ENCODE assay signal across 34 mouse cellular contexts in the genomic region with DNA sequence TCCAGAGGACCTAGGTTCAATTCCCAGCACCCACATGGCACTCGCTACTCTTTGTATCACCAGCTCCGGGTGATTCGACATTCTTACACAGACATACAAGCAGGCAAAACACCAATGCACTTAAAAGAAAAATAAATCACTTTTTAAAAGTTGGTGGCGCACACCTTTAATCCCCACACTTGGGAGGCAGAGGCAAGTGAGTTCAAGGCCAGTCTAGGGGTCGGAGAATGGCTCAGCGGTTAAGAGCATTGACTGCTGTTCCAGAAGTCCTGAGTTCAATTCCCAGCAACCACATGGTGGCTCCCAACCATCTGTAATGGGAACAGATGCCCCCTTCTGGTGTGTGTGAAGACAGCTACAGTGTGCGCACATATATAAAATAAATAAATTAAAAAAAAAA.
"Had no signal": no experiment of that assay in that cellular context is flagged by ENCODE, and none has a peak within 500 bp of the region (broad histone marks: within the 10 kb centered on the region; RNA-seq: fewer than 3 reads in every experiment).

No protein-coding gene starts in this region.

- H3K4me3 ChIP-seq: heart, embryonic 12.5 days; heart, embryonic 13.5 days; heart, embryonic 15.5 days; hindbrain, embryonic 10.5 days; hindbrain, embryonic 12.5 days; hindbrain, embryonic 13.5 days; hindbrain, embryonic 15.5 days; intestine, embryonic 15.5 days; kidney, embryonic 15.5 days; layer of hippocampus, adult 2 months; left cerebral cortex, adult 2 months had no signal

- H3K27ac ChIP-seq: heart, embryonic 13.5 days; heart, embryonic 15.5 days; hindbrain, embryonic 10.5 days; hindbrain, embryonic 12.5 days; hindbrain, embryonic 13.5 days; hindbrain, embryonic 14.5 days; hindbrain, embryonic 15.5 days; hindbrain, postnatal 0 days; intestine, embryonic 15.5 days; kidney, embryonic 15.5 days; kidney, postnatal 0 days; layer of hippocampus, adult 2 months; left cerebral cortex, adult 2 months had no signal

- DNase-seq: heart, postnatal 10 days; heart, postnatal 14 days; heart, postnatal 36 days; heart, postnatal 4 days; kidney, adult 11 months; kidney, adult 18-20 months; kidney, adult 2 months; kidney, adult 8-10 months; kidney, adult 9 months; kidney, postnatal 10 days; kidney, postnatal 14 days; kidney, postnatal 25 days; kidney, postnatal 36 days; kidney, postnatal 4 days; layer of hippocampus, adult 9-11 months; layer of hippocampus, postnatal 36 days had no signal

- H3K27me3 ChIP-seq: heart, embryonic 12.5 days; heart, embryonic 13.5 days; heart, embryonic 15.5 days; hindbrain, embryonic 12.5 days; hindbrain, embryonic 13.5 days; hindbrain, embryonic 15.5 days; intestine, embryonic 15.5 days; kidney, embryonic 15.5 days had no signal

- H3K4me1 ChIP-seq: heart, embryonic 12.5 days; heart, embryonic 13.5 days; heart, embryonic 15.5 days; hindbrain, embryonic 10.5 days; hindbrain, embryonic 12.5 days; hindbrain, embryonic 13.5 days; hindbrain, embryonic 15.5 days; intestine, embryonic 15.5 days; kidney, embryonic 15.5 days had no signal

- H3K4me2 ChIP-seq: heart, embryonic 12.5 days; heart, embryonic 13.5 days; heart, embryonic 15.5 days; hindbrain, embryonic 12.5 days; hindbrain, embryonic 13.5 days; hindbrain, embryonic 14.5 days; hindbrain, embryonic 15.5 days; intestine, embryonic 15.5 days; kidney, embryonic 15.5 days had no signal

- H3K9ac ChIP-seq: heart, embryonic 12.5 days; heart, embryonic 13.5 days; heart, embryonic 15.5 days; hindbrain, embryonic 12.5 days; hindbrain, embryonic 13.5 days; hindbrain, embryonic 14.5 days; hindbrain, embryonic 15.5 days; intestine, embryonic 15.5 days; kidney, embryonic 15.5 days had no signal

- ATAC-seq: hindbrain, embryonic 16.5 days; hindbrain, postnatal 0 days; inflammation-experienced regulatory T-cells, adult 6 months; intestine, embryonic 15.5 days; intestine, embryonic 16.5 days; intestine, postnatal 0 days had no signal

- H3K36me3 ChIP-seq: heart, embryonic 12.5 days; heart, embryonic 13.5 days; heart, embryonic 15.5 days; hindbrain, embryonic 10.5 days; hindbrain, embryonic 12.5 days; hindbrain, embryonic 13.5 days; hindbrain, embryonic 15.5 days; intestine, embryonic 15.5 days; kidney, embryonic 15.5 days had no signal

- H3K9me3 ChIP-seq: heart, embryonic 12.5 days; heart, embryonic 13.5 days; heart, embryonic 15.5 days; hindbrain, embryonic 10.5 days; hindbrain, embryonic 12.5 days; hindbrain, embryonic 13.5 days; hindbrain, embryonic 15.5 days; intestine, embryonic 15.5 days; kidney, embryonic 15.5 days had no signal
